Mouse (Mus musculus) thymus, postnatal 14 days (tissue): ENCODE data around the gene Trim41.
A peak's percentile ranks its signal among the peaks of the same experiment; 100 is the strongest.
"Not testable (repeated sequence)": the region's sequence is repeated elsewhere in the genome, so short reads cannot be mapped to it uniquely, and the experiment has no call there.

Experiments
- DNase-seq: peaks from one replicate; pipeline ENCODE4 v3.0.0; 2021

Gene Trim41

GRCm38 (mm10) chr11:48810142-48810541 lies 7.0 kb downstream of the Trim41 start:
- DNase-seq: no peak

DNA sequence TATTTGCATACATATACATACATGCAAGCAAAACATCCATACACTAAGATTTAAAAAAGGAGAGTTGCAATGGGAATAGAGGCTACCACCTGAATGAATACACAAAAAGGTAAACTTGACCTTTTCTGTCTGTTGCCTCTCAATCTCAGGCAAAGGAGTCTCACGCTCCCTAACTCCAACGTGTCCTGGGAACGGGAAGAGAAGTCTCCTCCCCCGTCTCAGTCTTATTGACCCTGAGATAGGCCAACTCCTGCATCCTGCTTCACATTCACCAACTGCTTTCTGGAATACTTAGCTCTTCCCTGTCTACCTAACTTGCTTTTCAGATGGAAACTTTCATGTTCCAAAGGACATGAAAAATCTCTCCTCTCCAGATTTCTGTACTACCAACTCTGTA lies 7.7 kb downstream of the Trim41 start:
- DNase-seq: no peak

DNA sequence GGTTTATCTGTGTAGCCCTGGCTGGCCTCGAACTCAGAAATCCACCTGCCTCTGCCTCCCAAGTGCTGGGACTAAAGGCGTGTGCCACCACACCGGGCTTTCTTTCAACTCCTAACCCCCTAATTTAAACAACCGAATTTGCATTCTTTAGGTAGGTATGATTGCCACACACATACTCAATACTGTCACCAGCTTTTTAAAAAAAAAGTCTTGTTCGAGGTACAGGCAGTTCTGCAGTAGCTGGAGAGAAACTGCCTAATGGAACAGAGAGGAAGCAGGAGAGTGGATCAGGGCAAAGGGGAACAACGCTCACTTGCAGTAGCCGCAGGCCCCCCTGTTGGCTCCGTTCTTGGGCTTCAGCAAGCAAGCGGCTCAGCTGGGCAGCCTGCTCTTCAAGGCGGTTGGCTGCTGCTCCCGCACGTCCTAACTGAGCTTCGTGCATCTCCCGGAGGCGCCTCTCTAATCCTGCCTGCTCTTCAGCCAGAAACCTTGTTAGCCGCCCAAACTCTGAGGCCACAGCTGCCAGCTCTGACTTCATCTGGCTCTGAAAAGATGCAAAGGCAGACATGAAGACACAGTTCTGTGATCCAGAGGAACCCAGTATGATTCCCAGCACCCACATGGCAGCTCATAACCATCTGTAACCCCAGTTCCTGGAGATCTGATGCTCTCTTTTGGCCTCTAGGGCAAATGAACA lies 8.3 kb downstream of the Trim41 start:
- DNase-seq: no peak

DNA sequence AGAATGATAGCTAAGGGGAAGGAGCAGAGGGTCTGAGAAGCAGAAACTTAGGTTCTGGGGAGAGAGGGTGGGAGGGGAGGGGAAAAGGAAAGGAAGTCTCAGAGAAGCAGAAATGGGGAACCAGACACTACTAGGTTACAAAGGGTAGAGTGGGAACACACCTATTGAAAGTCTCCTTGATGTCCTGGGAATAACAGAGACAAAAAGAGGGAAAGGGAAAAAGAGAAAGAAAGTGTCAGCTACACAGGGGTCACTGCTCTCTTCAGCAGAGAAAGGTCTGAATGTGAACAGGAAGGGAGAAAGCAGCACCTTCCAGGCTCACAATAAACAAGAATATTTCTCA lies 8.9 kb downstream of the Trim41 start:
- DNase-seq: no peak

- no peak for DNase-seq
Observed at GRCm38 (mm10) chr11:48807563-48808303, 9.4 kb downstream of the Trim41 start.

- no peak for DNase-seq
Observed at GRCm38 (mm10) chr11:48806856-48807562, 10.1 kb downstream of the Trim41 start.

GRCm38 (mm10) chr11:48804922-48805321 lies 12.2 kb downstream of the Trim41 start:
- no peak for DNase-seq

- DNase-seq: no peak
Observed at GRCm38 (mm10) chr11:48803988-48804387, 13.2 kb downstream of the Trim41 start.

- no peak for DNase-seq
Observed at GRCm38 (mm10) chr11:48801831-48802772, 15.1 kb downstream of the Trim41 start.

GRCm38 (mm10) chr11:48799921-48800701 lies 17.0 kb downstream of the Trim41 start, which contains the start of gene Rack1:
Gene Rack1, plus strand, starts transcription at chr11:48800332.
- DNase-seq: peak; percentile 88

- DNase-seq: no peak
Observed at GRCm38 (mm10) chr11:48798984-48799920, 17.9 kb downstream of the Trim41 start.

DNA sequence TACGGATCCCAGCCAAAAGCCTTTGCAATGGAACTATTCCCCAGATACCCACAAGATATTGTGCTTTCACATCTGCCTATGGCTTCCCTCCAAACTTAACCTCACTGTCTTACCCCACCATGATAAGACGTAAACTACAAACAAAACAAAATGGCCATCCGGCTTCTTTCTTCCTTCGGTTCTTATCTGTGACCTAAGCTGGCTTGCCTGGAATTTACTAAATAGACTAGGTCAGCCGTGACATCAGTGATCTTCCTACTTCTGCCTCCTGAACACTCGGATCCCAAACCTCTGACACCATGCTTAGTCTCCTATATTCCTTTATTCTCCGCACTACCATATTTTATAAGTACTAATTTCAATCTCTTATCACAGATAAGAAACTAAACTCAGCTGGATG lies 18.8 kb downstream of the Trim41 start:
- no peak for DNase-seq

DNA sequence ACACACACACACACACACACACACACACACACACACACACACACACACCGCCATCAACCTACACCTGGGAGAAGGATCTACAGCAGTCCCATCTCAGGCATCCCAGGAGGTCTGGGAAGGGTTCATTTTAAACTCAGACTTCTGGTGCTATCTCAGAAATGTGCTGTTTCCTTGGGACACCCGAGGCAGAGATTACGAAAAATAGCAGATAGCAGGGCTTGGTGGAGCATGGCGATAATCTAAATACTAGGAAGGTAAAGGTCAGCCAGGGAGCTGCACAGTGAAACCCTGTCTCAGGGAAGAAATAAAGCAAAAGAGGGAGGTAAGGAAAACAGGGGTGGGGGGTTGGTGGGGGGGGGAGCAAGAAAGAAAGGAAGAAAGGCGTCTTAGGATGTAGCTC lies 19.9 kb downstream of the Trim41 start:
- DNase-seq: no peak

GRCm38 (mm10) chr11:48796290-48796689 lies 20.9 kb downstream of the Trim41 start:
- no peak for DNase-seq

DNA sequence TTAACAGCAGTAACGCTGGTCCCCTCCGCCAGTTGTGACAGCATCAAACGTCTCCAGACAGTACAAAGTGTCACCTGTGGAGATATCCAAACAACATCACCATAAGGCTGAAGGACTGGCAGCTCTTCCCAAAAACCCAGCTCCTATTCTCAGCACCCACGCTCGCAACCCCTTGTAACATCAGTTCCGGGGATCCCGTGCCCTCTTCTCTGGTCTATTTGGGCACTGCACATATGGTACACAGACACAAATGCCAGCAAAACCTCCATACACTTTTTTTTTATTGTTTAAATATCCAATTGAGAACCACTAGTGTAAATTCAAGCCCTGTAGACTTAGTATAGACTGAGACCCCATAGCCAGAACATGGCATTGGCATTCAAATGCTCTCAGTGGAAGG lies 21.9 kb downstream of the Trim41 start:
- peak; percentile 57 for DNase-seq

GRCm38 (mm10) chr11:48793184-48793583 lies 24.0 kb downstream of the Trim41 start:
- no peak for DNase-seq

DNA sequence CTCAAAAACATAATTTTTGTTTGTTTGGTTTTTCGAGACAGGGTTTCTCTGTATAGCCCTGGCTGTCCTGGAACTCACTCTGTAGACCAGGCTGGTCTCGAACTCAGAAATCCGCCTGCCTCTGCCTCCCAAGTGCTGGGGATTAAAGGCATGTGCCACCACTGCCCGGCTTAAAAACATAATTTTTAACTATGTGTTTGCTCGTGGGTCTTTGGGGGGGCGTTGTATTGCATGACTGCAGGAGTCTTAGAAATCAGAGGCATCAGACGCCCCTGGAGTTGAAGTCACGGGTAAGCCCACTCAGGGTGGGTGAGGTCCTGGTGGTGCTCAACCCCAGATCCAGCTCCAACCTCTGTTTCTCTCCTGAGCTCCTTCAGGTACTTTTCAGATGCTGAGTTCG lies 25.3 kb downstream of the Trim41 start:
- not testable (repeated sequence) for DNase-seq

DNA sequence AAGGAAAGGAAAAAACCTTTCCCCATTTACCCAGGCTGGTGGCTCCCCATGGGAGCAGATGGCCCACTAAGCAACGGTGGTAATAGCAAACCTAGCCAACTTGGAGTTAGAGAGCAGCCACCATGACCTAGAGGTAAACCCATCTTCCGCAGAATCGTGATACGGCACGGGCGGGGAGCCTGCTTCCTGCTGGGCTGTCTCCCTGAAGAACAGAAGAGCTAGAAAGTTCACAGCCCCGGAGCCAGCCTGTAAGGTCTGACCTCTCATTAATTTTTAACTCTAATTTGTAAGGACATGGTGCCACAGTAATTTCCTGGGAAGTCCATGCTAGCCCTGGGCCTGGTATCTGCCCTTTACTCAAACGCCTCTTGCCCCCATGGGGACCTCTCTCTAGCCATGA lies 26.2 kb downstream of the Trim41 start:
- no peak for DNase-seq

GRCm38 (mm10) chr11:48789973-48790823 lies 27.0 kb downstream of the Trim41 start:
- peak; percentile 86 for DNase-seq

DNA sequence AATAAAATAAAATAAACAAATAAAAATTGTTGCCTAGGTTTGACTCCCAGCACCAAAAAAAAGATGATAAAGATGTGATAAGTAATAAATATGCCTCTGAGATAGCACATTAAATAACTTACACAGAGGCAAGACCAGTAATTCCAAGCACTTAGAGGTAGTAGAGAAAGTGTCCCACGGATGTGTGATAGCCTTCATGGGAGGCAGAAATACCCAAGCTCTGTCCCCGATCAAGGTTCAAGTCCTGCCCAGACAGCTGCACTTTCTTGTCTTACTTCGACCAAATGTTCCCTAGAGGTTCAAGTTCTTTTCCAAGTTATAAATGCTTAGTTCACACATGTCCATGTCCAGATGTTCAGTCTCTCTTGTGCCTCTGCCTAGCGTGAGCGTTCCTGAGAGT lies 27.9 kb downstream of the Trim41 start:
- no peak for DNase-seq
